Mouse (Mus musculus): ENCODE data around the gene Prr7. TPM values are rescaled to one million over a fixed set of nuclear protein-coding genes. Genes with fewer than 3 reads are reported as not detected.

Gene Prr7
- polyA plus RNA-seq, 1 experiment, result 5.1 TPM

- H3K4me3 ChIP-seq, result no peak overlapping the region
- H3K36me3 ChIP-seq (ENCODE audit: control insufficient read depth, insufficient read depth), result no peaks in the 10 kb centered on the region
- no peak for TF ChIP-seq POLR2AphosphoS2 (IDR thresholded peaks at IDR 0.05; ENCODE audit: insufficient read length, low read depth)
- no peak for TF ChIP-seq MYOG (IDR thresholded peaks at IDR 0.05; ENCODE audit: control insufficient read depth in 1 of 3, insufficient read depth in 1 of 3, insufficient read length in 2 of 3, low read depth in 2 of 3)
- TF ChIP-seq E2F4 (IDR thresholded peaks at IDR 0.05; ENCODE audit: insufficient read depth), result no peak
- no peak for TF ChIP-seq MYOD1 (IDR thresholded peaks at IDR 0.05; ENCODE audit: control insufficient read depth in 1 of 3, insufficient read length in 2 of 3, low read depth in 2 of 3)
- no peak for TF ChIP-seq POLR2A (IDR thresholded peaks at IDR 0.05; ENCODE audit: insufficient read length, low read depth)
- TF ChIP-seq REST (IDR thresholded peaks at IDR 0.05; ENCODE audit: insufficient read depth, insufficient read length), result no peak
- TF ChIP-seq CEBPB (IDR thresholded peaks at IDR 0.05; ENCODE audit: insufficient read depth, poor library complexity, severe bottlenecking), result no peak
- TF ChIP-seq TCF12 (IDR thresholded peaks at IDR 0.05; ENCODE audit: insufficient read depth, poor library complexity, severe bottlenecking), result no peak
- no peak for TF ChIP-seq USF1 (IDR thresholded peaks at IDR 0.05; ENCODE audit: low read depth)
- TF ChIP-seq MAX (IDR thresholded peaks at IDR 0.05; ENCODE audit: low read depth), result no peak
- peaks cover 29% of the 10 kb centered on the region for H3K27me3 ChIP-seq (ENCODE audit: control insufficient read depth, insufficient read depth, insufficient read length)
- no peaks in the 10 kb centered on the region for H3K79me2 ChIP-seq (ENCODE audit: control insufficient read depth, insufficient read depth)
- H3ac ChIP-seq (ENCODE audit: control insufficient read depth, insufficient read length), result no peak overlapping the region
- no peak overlapping the region for H3K4me2 ChIP-seq (ENCODE audit: low read depth)
These were observed 42.9 kb upstream of the Prr7 start for GRCm38 (mm10) chr13:55420933-55421800.

DNA sequence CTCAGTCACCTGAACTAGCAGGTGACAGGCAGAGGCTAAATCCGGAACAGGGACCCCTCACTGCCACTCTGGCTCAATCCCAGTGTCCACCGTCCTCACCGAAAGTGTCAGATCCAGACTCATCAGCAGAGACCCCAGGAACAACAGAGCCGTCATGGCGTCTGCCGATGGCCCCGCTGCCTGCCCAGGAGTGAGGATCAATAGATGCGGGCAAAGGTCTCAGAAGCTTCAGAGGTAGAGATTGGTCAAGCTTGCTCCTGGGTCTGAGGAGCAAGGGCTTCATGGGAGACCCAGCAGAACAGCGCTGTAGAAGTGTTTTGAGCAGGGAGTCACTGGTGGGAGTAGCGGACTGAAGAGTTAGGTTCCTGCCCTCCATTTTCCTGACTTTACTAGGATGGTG lies 37.5 kb upstream of the Prr7 start, which contains the start of gene F12:
TSS of gene F12 (minus strand) at position 181 of the 400 bp plus-strand sequence.
- Histone ChIP-seq H3K4me3 (no peak within 1 kb of the TSS), H3K4me2 (ENCODE audit: low read depth) (no peak within 1 kb of the TSS), H3K27me3 (ENCODE audit: control insufficient read depth, insufficient read depth, insufficient read length) (peaks cover 22% of the 10 kb centered on the region), H3ac (ENCODE audit: control insufficient read depth, insufficient read length) (no peak within 1 kb of the TSS), H3K79me2 (ENCODE audit: control insufficient read depth, insufficient read depth) (no peaks in the 10 kb centered on the region), H3K36me3 (ENCODE audit: control insufficient read depth, insufficient read depth) (no peaks in the 10 kb centered on the region)
- no peak for TF ChIP-seq TCF12 (IDR thresholded peaks at IDR 0.05; ENCODE audit: insufficient read depth, poor library complexity, severe bottlenecking)
- TF ChIP-seq POLR2AphosphoS2 (IDR thresholded peaks at IDR 0.05; ENCODE audit: insufficient read length, low read depth), result no peak
- no peak for TF ChIP-seq MYOG (IDR thresholded peaks at IDR 0.05; ENCODE audit: control insufficient read depth in 1 of 3, insufficient read depth in 1 of 3, insufficient read length in 2 of 3, low read depth in 2 of 3)
- TF ChIP-seq POLR2A (IDR thresholded peaks at IDR 0.05; ENCODE audit: insufficient read length, low read depth), result no peak
- no peak for TF ChIP-seq SRF (IDR thresholded peaks at IDR 0.05; ENCODE audit: control insufficient read depth, insufficient read length, low read depth)
- no peak for TF ChIP-seq TCF3 (IDR thresholded peaks at IDR 0.05; ENCODE audit: insufficient read length, low read depth)
- TF ChIP-seq MYOD1 (IDR thresholded peaks at IDR 0.05; ENCODE audit: control insufficient read depth in 1 of 3, insufficient read length in 2 of 3, low read depth in 2 of 3), result no peak
- TF ChIP-seq USF1 (IDR thresholded peaks at IDR 0.05; ENCODE audit: low read depth), result no peak
- no peak for TF ChIP-seq REST (IDR thresholded peaks at IDR 0.05; ENCODE audit: insufficient read depth, insufficient read length)
- no peak for TF ChIP-seq CEBPB (IDR thresholded peaks at IDR 0.05; ENCODE audit: insufficient read depth, poor library complexity, severe bottlenecking)
- no peak for TF ChIP-seq MAX (IDR thresholded peaks at IDR 0.05; ENCODE audit: low read depth)
- TF ChIP-seq E2F4 (IDR thresholded peaks at IDR 0.05; ENCODE audit: insufficient read depth), result no peak

- Histone ChIP-seq H3K4me3 (no peak overlapping the region), H3K27me3 (ENCODE audit: control insufficient read depth, insufficient read depth, insufficient read length) (peaks cover 12% of the 10 kb centered on the region), H3K36me3 (ENCODE audit: control insufficient read depth, insufficient read depth) (no peaks in the 10 kb centered on the region), H3K4me2 (ENCODE audit: low read depth) (no peak overlapping the region), H3ac (ENCODE audit: control insufficient read depth, insufficient read length) (no peak overlapping the region), H3K79me2 (ENCODE audit: control insufficient read depth, insufficient read depth) (no peaks in the 10 kb centered on the region)
- no peak for TF ChIP-seq MYOG (IDR thresholded peaks at IDR 0.05; ENCODE audit: control insufficient read depth in 1 of 3, insufficient read depth in 1 of 3, insufficient read length in 2 of 3, low read depth in 2 of 3)
- TF ChIP-seq POLR2AphosphoS2 (IDR thresholded peaks at IDR 0.05; ENCODE audit: insufficient read length, low read depth), result no peak
- TF ChIP-seq REST (IDR thresholded peaks at IDR 0.05; ENCODE audit: insufficient read depth, insufficient read length), result no peak
- TF ChIP-seq USF1 (IDR thresholded peaks at IDR 0.05; ENCODE audit: low read depth), result no peak
- TF ChIP-seq TCF3 (IDR thresholded peaks at IDR 0.05; ENCODE audit: insufficient read length, low read depth), result no peak
These were observed 34.7 kb upstream of the Prr7 start for GRCm38 (mm10) chr13:55429226-55429888.

DNA sequence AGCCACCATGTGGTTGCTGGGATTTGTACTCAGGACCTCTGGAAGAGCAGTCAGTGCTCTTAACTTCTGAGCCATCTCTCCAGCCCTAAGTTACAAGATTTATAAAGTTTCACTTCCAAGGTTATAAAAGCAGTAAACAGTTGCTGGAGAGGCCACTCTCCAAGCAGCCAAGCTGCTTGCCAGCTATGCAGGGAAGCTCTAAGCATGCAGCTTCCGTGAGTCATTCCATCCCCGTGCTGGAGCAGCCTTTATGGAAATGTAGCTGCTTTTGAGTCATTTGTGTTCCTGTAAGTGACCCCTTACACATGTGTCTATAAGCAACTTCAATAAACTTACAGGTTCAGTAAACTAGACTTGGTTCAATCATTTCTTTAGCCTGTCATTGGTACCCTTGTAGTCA lies 33.5 kb upstream of the Prr7 start:
- Histone ChIP-seq H3ac (ENCODE audit: control insufficient read depth, insufficient read length) (no peak overlapping the region), H3K4me3 (no peak overlapping the region), H3K4me2 (ENCODE audit: low read depth) (no peak overlapping the region), H3K36me3 (ENCODE audit: control insufficient read depth, insufficient read depth) (no peaks in the 10 kb centered on the region), H3K27me3 (ENCODE audit: control insufficient read depth, insufficient read depth, insufficient read length) (peaks cover 12% of the 10 kb centered on the region), H3K79me2 (ENCODE audit: control insufficient read depth, insufficient read depth) (no peaks in the 10 kb centered on the region)
- TF ChIP-seq SRF (IDR thresholded peaks at IDR 0.05; ENCODE audit: control insufficient read depth, insufficient read length, low read depth), result no peak
- TF ChIP-seq POLR2AphosphoS2 (IDR thresholded peaks at IDR 0.05; ENCODE audit: insufficient read length, low read depth), result no peak
- TF ChIP-seq USF1 (IDR thresholded peaks at IDR 0.05; ENCODE audit: low read depth), result no peak
- TF ChIP-seq CEBPB (IDR thresholded peaks at IDR 0.05; ENCODE audit: insufficient read depth, poor library complexity, severe bottlenecking), result no peak

All from myocyte (in vitro differentiated cells).